Mouse (Mus musculus) mouse trophoblast stem cell (cell line): ENCODE results near the gene Ttll12.

Source experiments
- in situ Hi-C, 2 experiments: fragments of 300-500 bp; cut with MseI, MboI; formaldehyde crosslinking; loops; 2 replicates in 1 of 2; 3 replicates in 1 of 2; pipeline ENCODE4 v1.15.1; 2025

The Ttll12 gene

GRCm38 (mm10) chr15:83526424-83527091 is 68.4 kb downstream of the Ttll12 start, which contains the start of gene Bik:
Gene Bik (plus strand): TSS chr15:83526862.
- in situ Hi-C loops, result no loop called here
